In the genomic region with DNA sequence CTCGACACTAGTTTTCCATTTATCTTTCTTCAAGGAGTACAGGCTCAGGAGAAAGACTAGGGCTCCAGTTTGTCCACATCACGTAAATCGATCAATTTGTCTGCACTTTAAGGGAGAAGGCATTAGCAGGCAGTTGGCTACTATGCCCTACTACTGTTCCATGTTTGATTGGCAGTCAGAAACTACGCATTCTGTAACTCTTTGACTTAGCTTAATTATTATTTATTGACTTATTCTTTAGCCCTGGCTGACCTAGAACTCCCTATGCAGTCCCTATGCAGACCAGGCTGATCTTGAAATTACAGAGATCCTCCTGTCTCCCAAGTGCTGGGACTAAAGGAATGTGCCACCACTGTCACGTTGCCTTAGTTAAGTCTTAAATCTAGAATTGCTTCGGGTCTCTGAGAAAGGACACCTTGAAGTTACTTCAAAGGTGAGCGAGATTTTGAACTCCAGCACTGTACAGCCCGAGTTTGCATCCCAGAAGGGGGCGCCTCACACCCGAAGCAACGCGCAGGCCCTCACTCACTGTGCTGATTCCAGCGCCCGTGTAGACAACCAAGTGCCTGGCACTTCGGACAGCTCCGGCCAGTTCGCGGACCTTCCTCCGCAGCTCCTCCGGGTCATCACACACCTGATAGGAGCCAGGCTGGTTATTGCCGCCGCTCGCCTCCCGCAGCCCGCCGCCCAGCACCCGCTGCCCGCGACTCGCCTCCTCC, we compare ENCODE assay signal across 8 mouse cellular contexts. TPM values are rescaled to one million over a fixed set of nuclear protein-coding genes. Genes with fewer than 3 reads are reported as not detected.
A peak's percentile ranks its signal among the peaks of the same experiment; 100 is the strongest.
DNase-seq lines count a peak whose midpoint lies in the region; ATAC-seq and TF ChIP-seq lines count a peak whose summit lies in the region.

No protein-coding gene starts in this region.

- peaks cover 4% of the 10 kb centered on the region; the same call in 1 of the 2 replicates for H3K36me3 ChIP-seq in forebrain, embryonic 11.5 days (ENCODE audit: control insufficient read depth, insufficient read depth, low read length)
- H3K36me3 ChIP-seq in hindbrain, embryonic 15.5 days: peaks cover 39% of the 10 kb centered on the region
- H3K36me3 ChIP-seq in limb, embryonic 11.5 days (ENCODE audit: control insufficient read depth, insufficient read depth, low read length): peaks cover 11% of the 10 kb centered on the region
- H3K36me3 ChIP-seq in midbrain, embryonic 10.5 days: peaks cover 69% of the 10 kb centered on the region

- DNase-seq in cerebellum, adult 2 months: peak; percentile 58 to 60
- no peak for DNase-seq in cerebellum, adult 9-11 months
- peak; percentile 87 for DNase-seq in adrenal gland, postnatal 14 days
- DNase-seq in forebrain, embryonic 11.5 days (ENCODE audit: low spot score): peak; percentile 72
- DNase-seq in limb, embryonic 11.5 days (ENCODE audit: low spot score): peak; percentile 72
- peak; percentile 62 for DNase-seq in midbrain, embryonic 10.5 days (ENCODE audit: low spot score)
- DNase-seq in spleen, postnatal 36 days (ENCODE audit: low spot score in 2 of 2): peak; percentile 75 to 78

- ATAC-seq in forebrain, embryonic 11.5 days (replicated peaks; ENCODE audit: low FRiP score): peak; percentile 70
- ATAC-seq in hindbrain, embryonic 15.5 days (ENCODE audit: low FRiP score, low read depth): peak; percentile 57
- no peak for ATAC-seq in limb, embryonic 11.5 days (ENCODE audit: insufficient number of reproducible peaks, low FRiP score, low TSS enrichment, low read depth)

- peaks cover 7% of the 10 kb centered on the region; the same call in 1 of the 2 replicates for H3K4me1 ChIP-seq in cerebellum, adult 2 months (ENCODE audit: control insufficient read depth, insufficient read depth, low read length)
- H3K4me1 ChIP-seq in forebrain, embryonic 11.5 days (replicated peaks; ENCODE audit: control insufficient read depth, insufficient read depth, low read length): no peaks in the 10 kb centered on the region; the same call in 1 of the 2 replicates
- peaks cover 23% of the 10 kb centered on the region for H3K4me1 ChIP-seq in hindbrain, embryonic 15.5 days (replicated peaks)
- peaks cover 8% of the 10 kb centered on the region for H3K4me1 ChIP-seq in limb, embryonic 11.5 days (ENCODE audit: control insufficient read depth, insufficient read depth, low read length)
- peaks cover 30% of the 10 kb centered on the region for H3K4me1 ChIP-seq in midbrain, embryonic 10.5 days

- peak overlapping the region; percentile 66 for H3K4me3 ChIP-seq in cerebellum, adult 2 months (replicated peaks; ENCODE audit: insufficient read depth, low read depth, low read length)
- H3K4me3 ChIP-seq in forebrain, embryonic 11.5 days (ENCODE audit: low read depth, low read length): peak overlapping the region; percentile 97
- H3K4me3 ChIP-seq in hindbrain, embryonic 15.5 days: peak overlapping the region; percentile 95
- peak overlapping the region; percentile 91 for H3K4me3 ChIP-seq in limb, embryonic 11.5 days (ENCODE audit: low read depth, low read length)
- peak overlapping the region; percentile 97 for H3K4me3 ChIP-seq in midbrain, embryonic 10.5 days

- H3K27me3 ChIP-seq in cerebellum, adult 2 months (ENCODE audit: control insufficient read depth, insufficient read depth, low read length): no peaks in the 10 kb centered on the region
- no peaks in the 10 kb centered on the region for H3K27me3 ChIP-seq in forebrain, embryonic 11.5 days (ENCODE audit: control insufficient read depth, insufficient read depth, low read length)
- H3K27me3 ChIP-seq in hindbrain, embryonic 15.5 days: no peaks in the 10 kb centered on the region
- H3K27me3 ChIP-seq in limb, embryonic 11.5 days (ENCODE audit: control insufficient read depth, insufficient read depth, low read length): no peaks in the 10 kb centered on the region
- H3K27me3 ChIP-seq in midbrain, embryonic 10.5 days (ENCODE audit: low read depth, poor library complexity, severe bottlenecking): no peaks in the 10 kb centered on the region

- WGBS in cerebellum, adult 2 months: 14% methylated on average over 28 of the region's 30 CpGs
- 14% methylated on average over 28 of the region's 30 CpGs for WGBS in forebrain, embryonic 11.5 days
- 13% methylated on average over 29 of the region's 30 CpGs for WGBS in hindbrain, embryonic 15.5 days
- 13% methylated on average over 30 of the region's 30 CpGs for WGBS in limb, embryonic 11.5 days
- 12% methylated on average over 30 of the region's 30 CpGs for WGBS in midbrain, embryonic 10.5 days

- H3K9me3 ChIP-seq in forebrain, embryonic 11.5 days (ENCODE audit: control insufficient read depth, low read length): no peaks in the 10 kb centered on the region
- no peaks in the 10 kb centered on the region for H3K9me3 ChIP-seq in hindbrain, embryonic 15.5 days
- no peaks in the 10 kb centered on the region for H3K9me3 ChIP-seq in limb, embryonic 11.5 days (ENCODE audit: control insufficient read depth, low read length)
- no peaks in the 10 kb centered on the region for H3K9me3 ChIP-seq in midbrain, embryonic 10.5 days (replicated peaks)

- H3K9ac ChIP-seq in forebrain, embryonic 11.5 days (ENCODE audit: low read length): peak overlapping the region; percentile 74
- H3K9ac ChIP-seq in hindbrain, embryonic 15.5 days: peak overlapping the region; percentile 86
- peak overlapping the region; percentile 68 for H3K9ac ChIP-seq in limb, embryonic 11.5 days (ENCODE audit: low read length)

- H3K4me2 ChIP-seq in forebrain, embryonic 11.5 days (ENCODE audit: low read depth, low read length, severe bottlenecking): peak overlapping the region; percentile 94
- peak overlapping the region; percentile 96 for H3K4me2 ChIP-seq in hindbrain, embryonic 15.5 days
- peak overlapping the region; percentile 100 for H3K4me2 ChIP-seq in limb, embryonic 11.5 days (ENCODE audit: low read depth, severe bottlenecking)

- peak; percentile 59 for TF ChIP-seq CTCF in cerebellum, adult 2 months (IDR thresholded peaks at IDR 0.05; ENCODE audit: borderline replicate concordance, insufficient read depth, low read depth, low read length)

- no peak overlapping the region for H3K27ac ChIP-seq in cerebellum, adult 2 months (ENCODE audit: insufficient read depth, low read length)
- H3K27ac ChIP-seq in forebrain, embryonic 11.5 days (ENCODE audit: low read depth, low read length): peak overlapping the region; percentile 63; the same call in 1 of the 2 replicates
- peak overlapping the region; percentile 86 for H3K27ac ChIP-seq in hindbrain, embryonic 15.5 days (replicated peaks)
- H3K27ac ChIP-seq in limb, embryonic 11.5 days (replicated peaks; ENCODE audit: low read depth, low read length): peak overlapping the region; percentile 74
- peak overlapping the region; percentile 85 for H3K27ac ChIP-seq in midbrain, embryonic 10.5 days (replicated peaks)

- TF ChIP-seq POLR2A in cerebellum, adult 2 months (IDR thresholded peaks at IDR 0.05; ENCODE audit: borderline replicate concordance, insufficient read depth, low read length): no peak

RNA-seq across cellular contexts. Expression of a gene that starts 0.9 kb away (rescaled TPM):
- 76.9 and 80.5 TPM in 2 replicates for polyA plus RNA-seq in cerebellum, adult 2 months (2012; rRNA removed)
- 37.1 and 39.7 TPM in 2 replicates for total RNA-seq in adrenal gland, postnatal 14 days (2021)
- 37.8 and 41.1 TPM in 2 replicates for polyA plus RNA-seq in forebrain, embryonic 11.5 days (2014; fragmentation: Nextera tagmentation; extraction: Ambion mirVana)
- polyA plus RNA-seq in hindbrain, embryonic 15.5 days (2015; fragmentation: Nextera tagmentation; extraction: Ambion mirVana): 43.4 and 45.6 TPM in 2 replicates
- 24.6 TPM in 2 replicates for polyA plus RNA-seq in limb, embryonic 11.5 days (2014; fragmentation: Nextera tagmentation; extraction: Ambion mirVana)
- 34.2 and 37.4 TPM in 2 replicates for polyA plus RNA-seq in midbrain, embryonic 10.5 days (2016; fragmentation: Nextera tagmentation; extraction: Ambion mirVana)

RNA-seq across cellular contexts. Expression of a gene that starts 6.4 kb away (rescaled TPM):
- polyA plus RNA-seq in cerebellum, adult 2 months (2012; rRNA removed): 401 and 403 TPM in 2 replicates
- total RNA-seq in adrenal gland, postnatal 14 days (2021): 148 and 187 TPM in 2 replicates
- polyA plus RNA-seq in forebrain, embryonic 11.5 days (2014; fragmentation: Nextera tagmentation; extraction: Ambion mirVana): 126 and 134 TPM in 2 replicates
- polyA plus RNA-seq in hindbrain, embryonic 15.5 days (2015; fragmentation: Nextera tagmentation; extraction: Ambion mirVana): 213 and 226 TPM in 2 replicates
- 105 and 111 TPM in 2 replicates for polyA plus RNA-seq in limb, embryonic 11.5 days (2014; fragmentation: Nextera tagmentation; extraction: Ambion mirVana)
- polyA plus RNA-seq in midbrain, embryonic 10.5 days (2016; fragmentation: Nextera tagmentation; extraction: Ambion mirVana): 140 and 151 TPM in 2 replicates

RNA-seq across cellular contexts. Expression of a gene that starts 9.3 kb away (rescaled TPM):
- 60.5 and 65.3 TPM in 2 replicates for polyA plus RNA-seq in cerebellum, adult 2 months (2012; rRNA removed)
- total RNA-seq in adrenal gland, postnatal 14 days (2021): 51.8 and 55.3 TPM in 2 replicates
- 25.5 and 26.4 TPM in 2 replicates for polyA plus RNA-seq in forebrain, embryonic 11.5 days (2014; fragmentation: Nextera tagmentation; extraction: Ambion mirVana)
- 42.5 and 42.7 TPM in 2 replicates for polyA plus RNA-seq in hindbrain, embryonic 15.5 days (2015; fragmentation: Nextera tagmentation; extraction: Ambion mirVana)
- polyA plus RNA-seq in limb, embryonic 11.5 days (2014; fragmentation: Nextera tagmentation; extraction: Ambion mirVana): 22.6 and 24.2 TPM in 2 replicates
- polyA plus RNA-seq in midbrain, embryonic 10.5 days (2016; fragmentation: Nextera tagmentation; extraction: Ambion mirVana): 19.8 and 23.0 TPM in 2 replicates

RNA-seq across cellular contexts. Expression of a gene that starts 15.8 kb away (rescaled TPM):
- polyA plus RNA-seq in cerebellum, adult 2 months (2012; rRNA removed): 4.7 and 5.6 TPM in 2 replicates
- 1.6 TPM in 1 of 2 replicates, not detected in the other for total RNA-seq in adrenal gland, postnatal 14 days (2021)
- not detected in 2 replicates for polyA plus RNA-seq in forebrain, embryonic 11.5 days (2014; fragmentation: Nextera tagmentation; extraction: Ambion mirVana)
- polyA plus RNA-seq in hindbrain, embryonic 15.5 days (2015; fragmentation: Nextera tagmentation; extraction: Ambion mirVana): 0.71 and 1.1 TPM in 2 replicates
- polyA plus RNA-seq in limb, embryonic 11.5 days (2014; fragmentation: Nextera tagmentation; extraction: Ambion mirVana): 1.4 TPM in 1 of 2 replicates, not detected in the other
- polyA plus RNA-seq in midbrain, embryonic 10.5 days (2016; fragmentation: Nextera tagmentation; extraction: Ambion mirVana): 0.65 and 0.66 TPM in 2 replicates

RNA-seq across cellular contexts. Expression of a gene that starts 19.4 kb away (rescaled TPM):
- polyA plus RNA-seq in cerebellum, adult 2 months (2012; rRNA removed): 2.1 and 2.3 TPM in 2 replicates
- total RNA-seq in adrenal gland, postnatal 14 days (2021): 1.6 TPM in 2 replicates
- polyA plus RNA-seq in forebrain, embryonic 11.5 days (2014; fragmentation: Nextera tagmentation; extraction: Ambion mirVana): 33.7 and 36.9 TPM in 2 replicates
- 19.0 and 21.3 TPM in 2 replicates for polyA plus RNA-seq in hindbrain, embryonic 15.5 days (2015; fragmentation: Nextera tagmentation; extraction: Ambion mirVana)
- 33.3 and 34.2 TPM in 2 replicates for polyA plus RNA-seq in limb, embryonic 11.5 days (2014; fragmentation: Nextera tagmentation; extraction: Ambion mirVana)
- 37.6 and 43.4 TPM in 2 replicates for polyA plus RNA-seq in midbrain, embryonic 10.5 days (2016; fragmentation: Nextera tagmentation; extraction: Ambion mirVana)
